Mouse (Mus musculus): ENCODE measurements around the gene Suv39h2. TPM values are rescaled to one million over a fixed set of nuclear protein-coding genes. Genes with fewer than 3 reads are reported as not detected.

Gene Suv39h2
- total and polyA plus RNA-seq, 2 experiments from 2014 or later, result 4.9 to 6.7 TPM

GRCm38 (mm10) chr2:3499543-3499942 is 24.7 kb upstream of the Suv39h2 start:
- Histone ChIP-seq H3K4me2 (ENCODE audit: low read depth, low read length, poor library complexity, severe bottlenecking) (no peak overlapping the region), H3K36me3 (ENCODE audit: insufficient read depth, low read length) (peaks cover 43% of the 10 kb centered on the region), H3K9ac (replicated peaks; ENCODE audit: low read length, poor library complexity, severe bottlenecking) (no peak overlapping the region), H3K9me3 (ENCODE audit: low read length) (no peaks in the 10 kb centered on the region), H3K27me3 (ENCODE audit: insufficient read depth, low read length) (no peaks in the 10 kb centered on the region), H3K27ac (ENCODE audit: low read depth, low read length) (no peak overlapping the region), H3K4me1 (ENCODE audit: insufficient read depth, low read length) (no peaks in the 10 kb centered on the region), H3K4me3 (ENCODE audit: low read depth, low read length) (no peak overlapping the region)
- DNase-seq (ENCODE audit: low spot score), result no peak
- TF ChIP-seq CTCF (IDR thresholded peaks at IDR 0.05), result no peak
- WGBS, result 96% methylated on average over 6 of the region's 6 CpGs
- ATAC-seq (ENCODE audit: low FRiP score), result no peak

GRCm38 (mm10) chr2:3493833-3494409 is 19.1 kb upstream of the Suv39h2 start:
- Histone ChIP-seq H3K4me3 (ENCODE audit: low read depth, low read length) (no peak overlapping the region), H3K4me2 (ENCODE audit: low read depth, low read length, poor library complexity, severe bottlenecking) (no peak overlapping the region), H3K27me3 (ENCODE audit: insufficient read depth, low read length) (no peaks in the 10 kb centered on the region), H3K27ac (ENCODE audit: low read depth, low read length) (no peak overlapping the region), H3K36me3 (ENCODE audit: insufficient read depth, low read length) (peaks cover 49% of the 10 kb centered on the region), H3K9me3 (ENCODE audit: low read length) (no peaks in the 10 kb centered on the region), H3K9ac (replicated peaks; ENCODE audit: low read length, poor library complexity, severe bottlenecking) (no peak overlapping the region), H3K4me1 (ENCODE audit: insufficient read depth, low read length) (no peaks in the 10 kb centered on the region)
- no peak for ATAC-seq (ENCODE audit: low FRiP score)
- no peak for DNase-seq (ENCODE audit: low spot score)
- WGBS, result 92% methylated on average over 3 of the region's 3 CpGs
- TF ChIP-seq CTCF (IDR thresholded peaks at IDR 0.05), result no peak

- no peak for TF ChIP-seq CTCF (IDR thresholded peaks at IDR 0.05)
- H3K4me2 ChIP-seq (ENCODE audit: low read depth, low read length, poor library complexity, severe bottlenecking), result no peak overlapping the region
- no peak overlapping the region for H3K4me3 ChIP-seq (ENCODE audit: low read depth, low read length)
- no peaks in the 10 kb centered on the region for H3K4me1 ChIP-seq (ENCODE audit: insufficient read depth, low read length)
- no peak overlapping the region for H3K9ac ChIP-seq (replicated peaks; ENCODE audit: low read length, poor library complexity, severe bottlenecking)
- H3K36me3 ChIP-seq (ENCODE audit: insufficient read depth, low read length), result peaks cover 26% of the 10 kb centered on the region
- ATAC-seq (ENCODE audit: low FRiP score) (no peak), DNase-seq (ENCODE audit: low spot score) (no peak)
- WGBS, result 36% methylated on average over 3 of the region's 3 CpGs
- no peaks in the 10 kb centered on the region for H3K27me3 ChIP-seq (ENCODE audit: insufficient read depth, low read length)
- H3K9me3 ChIP-seq (ENCODE audit: low read length), result no peaks in the 10 kb centered on the region
- H3K27ac ChIP-seq (ENCODE audit: low read depth, low read length), result no peak overlapping the region
Measured at GRCm38 (mm10) chr2:3489816-3490215, 15.0 kb upstream of the Suv39h2 start.

GRCm38 (mm10) chr2:3480239-3480638 is 5.4 kb upstream of the Suv39h2 start:
- H3K27me3 ChIP-seq (ENCODE audit: insufficient read depth, low read length), result no peaks in the 10 kb centered on the region
- no peaks in the 10 kb centered on the region for H3K4me1 ChIP-seq (ENCODE audit: insufficient read depth, low read length)
- no peaks in the 10 kb centered on the region for H3K36me3 ChIP-seq (ENCODE audit: insufficient read depth, low read length)
- H3K9ac ChIP-seq (replicated peaks; ENCODE audit: low read length, poor library complexity, severe bottlenecking), result no peak overlapping the region
- H3K27ac ChIP-seq (ENCODE audit: low read depth, low read length), result no peak overlapping the region
- 91% methylated on average over 3 of the region's 3 CpGs for WGBS
- DNase-seq (ENCODE audit: low spot score) (no peak), ATAC-seq (ENCODE audit: low FRiP score) (no peak)
- H3K9me3 ChIP-seq (ENCODE audit: low read length), result no peaks in the 10 kb centered on the region
- H3K4me3 ChIP-seq (ENCODE audit: low read depth, low read length), result no peak overlapping the region
- no peak overlapping the region for H3K4me2 ChIP-seq (ENCODE audit: low read depth, low read length, poor library complexity, severe bottlenecking)
- peak; percentile 27 for TF ChIP-seq CTCF (IDR thresholded peaks at IDR 0.05)

GRCm38 (mm10) chr2:3475746-3476251 is 968 bp upstream of the Suv39h2 start:
- TF ChIP-seq CTCF (IDR thresholded peaks at IDR 0.05), result no peak
- no peak overlapping the region for H3K9ac ChIP-seq (replicated peaks; ENCODE audit: low read length, poor library complexity, severe bottlenecking)
- WGBS, result 52% methylated on average over 3 of the region's 3 CpGs

GRCm38 (mm10) chr2:3474361-3474805 is 448 bp downstream of the Suv39h2 start:
- peak overlapping the region; percentile 68 for H3K9ac ChIP-seq (replicated peaks; ENCODE audit: low read length, poor library complexity, severe bottlenecking)
- TF ChIP-seq CTCF (IDR thresholded peaks at IDR 0.05), result no peak
- no peaks in the 10 kb centered on the region for H3K9me3 ChIP-seq (ENCODE audit: low read length)
- H3K27me3 ChIP-seq (ENCODE audit: insufficient read depth, low read length), result no peaks in the 10 kb centered on the region
- peak overlapping the region; percentile 97 for H3K4me3 ChIP-seq (ENCODE audit: low read depth, low read length)
- H3K27ac ChIP-seq (ENCODE audit: low read depth, low read length), result peak overlapping the region; percentile 78
- no peaks in the 10 kb centered on the region for H3K4me1 ChIP-seq (ENCODE audit: insufficient read depth, low read length)
- DNase-seq (ENCODE audit: low spot score), result peak; percentile 67
- H3K4me2 ChIP-seq (ENCODE audit: low read depth, low read length, poor library complexity, severe bottlenecking), result peak overlapping the region; percentile 79
- H3K36me3 ChIP-seq (ENCODE audit: insufficient read depth, low read length), result no peaks in the 10 kb centered on the region; the same call in 1 of the 2 replicates
- WGBS, result under 1% methylated on average over 45 of the region's 46 CpGs
- ATAC-seq (ENCODE audit: low FRiP score), result peak; percentile 80

More at GRCm38 (mm10) chr2:3475746-3476251, 968 bp upstream of the Suv39h2 start:
- H3K4me3 ChIP-seq (ENCODE audit: low read depth, low read length), result no peak overlapping the region
- H3K27ac ChIP-seq (ENCODE audit: low read depth, low read length), result no peak overlapping the region
- ATAC-seq (ENCODE audit: low FRiP score), result no peak
- H3K4me1 ChIP-seq (ENCODE audit: insufficient read depth, low read length), result no peaks in the 10 kb centered on the region
- no peaks in the 10 kb centered on the region for H3K9me3 ChIP-seq (ENCODE audit: low read length)
- peak overlapping the region; percentile 79 for H3K4me2 ChIP-seq (ENCODE audit: low read depth, low read length, poor library complexity, severe bottlenecking)
- H3K36me3 ChIP-seq (ENCODE audit: insufficient read depth, low read length), result no peaks in the 10 kb centered on the region
- no peak for DNase-seq (ENCODE audit: low spot score)
- H3K27me3 ChIP-seq (ENCODE audit: insufficient read depth, low read length), result no peaks in the 10 kb centered on the region
